Mouse (Mus musculus): ENCODE results near the gene Ly86.

GRCm38 (mm10) chr13:37347871-37348595, 3.0 kb downstream of the Ly86 start:
- TF ChIP-seq GABPA (IDR thresholded peaks at IDR 0.05; ENCODE audit: insufficient replicate concordance, low read depth, low read length), result no peak
- no peak for TF ChIP-seq USF2 (conservative IDR thresholded peaks at IDR 0.05; ENCODE audit: low read depth, low read length)
